ENCODE assay signal across 9 mouse cellular contexts in the genomic region with DNA sequence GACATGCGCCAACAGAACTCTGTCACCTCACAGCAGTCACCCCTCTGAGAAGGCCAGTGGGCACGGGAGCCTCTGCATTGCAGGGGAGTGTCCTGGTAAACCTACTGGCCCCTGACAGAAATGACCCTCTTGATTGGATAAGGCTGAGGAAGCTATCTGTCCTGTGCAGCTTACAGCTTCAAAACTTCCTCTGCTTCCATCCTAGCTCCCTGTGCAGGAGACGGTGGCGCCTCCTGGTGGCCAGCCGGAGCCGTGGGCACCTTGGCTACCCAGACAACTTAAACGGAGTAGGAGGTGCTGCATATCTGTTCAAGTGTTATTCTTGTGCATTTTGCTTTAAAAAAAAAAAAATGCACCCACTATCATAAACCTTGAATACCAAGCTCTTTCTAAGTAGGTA. TPM values are rescaled to one million over a fixed set of nuclear protein-coding genes. Genes with fewer than 3 reads are reported as not detected.
A peak's percentile ranks its signal among the peaks of the same experiment; 100 is the strongest.
DNase-seq lines count a peak whose midpoint lies in the region; ATAC-seq and TF ChIP-seq lines count a peak whose summit lies in the region.
"Had no signal": no experiment of that assay in that cellular context is flagged by ENCODE, and none has a peak within 500 bp of the region (broad histone marks: within the 10 kb centered on the region; RNA-seq: fewer than 3 reads in every experiment).

No protein-coding gene starts in this region.

- no peak overlapping the region for H3K9ac ChIP-seq in liver, embryonic 12.5 days
- no peak overlapping the region for H3K9ac ChIP-seq in kidney, postnatal 0 days (ENCODE audit: low read depth, low read length)

- peak; percentile 86 for TF ChIP-seq CTCF in kidney, postnatal 0 days (IDR thresholded peaks at IDR 0.05; ENCODE audit: low read depth)

- H3K36me3 ChIP-seq in liver, embryonic 12.5 days, result no peaks in the 10 kb centered on the region
- H3K36me3 ChIP-seq in kidney, postnatal 0 days (ENCODE audit: insufficient read depth, low read length), result no peaks in the 10 kb centered on the region

- no peak overlapping the region for H3K4me3 ChIP-seq in liver, embryonic 12.5 days
- no peak overlapping the region for H3K4me3 ChIP-seq in kidney, postnatal 0 days (replicated peaks; ENCODE audit: low read depth, low read length)

- no peak for ATAC-seq in liver, embryonic 12.5 days
- peak; percentile 76; the same call in 1 of the 2 replicates for ATAC-seq in kidney, postnatal 0 days (replicated peaks; ENCODE audit: low FRiP score, low read depth)
- no peak for ATAC-seq in erythroblast, adult 5-6 weeks (replicated peaks; ENCODE audit: low FRiP score, poor library complexity, severe bottlenecking)

- H3K4me2 ChIP-seq in liver, embryonic 12.5 days, result no peak overlapping the region
- no peak overlapping the region for H3K4me2 ChIP-seq in kidney, postnatal 0 days (ENCODE audit: low read length)

- 19% methylated on average over 7 of the region's 7 CpGs for WGBS in liver, embryonic 12.5 days (ENCODE audit: insufficient replicate concordance)
- WGBS in kidney, postnatal 0 days, result 16% methylated on average over 7 of the region's 7 CpGs

- no peaks in the 10 kb centered on the region for H3K4me1 ChIP-seq in liver, embryonic 12.5 days
- no peaks in the 10 kb centered on the region for H3K4me1 ChIP-seq in kidney, postnatal 0 days (replicated peaks; ENCODE audit: insufficient read depth, low read length)

- no peaks in the 10 kb centered on the region for H3K9me3 ChIP-seq in liver, embryonic 12.5 days (replicated peaks)
- no peaks in the 10 kb centered on the region for H3K9me3 ChIP-seq in kidney, postnatal 0 days (replicated peaks; ENCODE audit: low read length)

- peak; percentile 59 for DNase-seq in liver
- peak; percentile 8 for DNase-seq in adrenal gland, adult 8-10 months
- DNase-seq in forelimb bud, embryonic 11.5 days (ENCODE audit: low read depth, low spot score), result peak; percentile 34
- peak; percentile 76 for DNase-seq in kidney, postnatal 0 days (ENCODE audit: low spot score)
- DNase-seq in lung, adult 18-20 months, result peak; percentile 34 to 46
- DNase-seq in right cerebral cortex, postnatal 10 days (ENCODE audit: low spot score in 2 of 2), result peak; percentile 41 to 74

- H3K27me3 ChIP-seq in liver, embryonic 12.5 days (replicated peaks), result no peaks in the 10 kb centered on the region
- no peaks in the 10 kb centered on the region for H3K27me3 ChIP-seq in kidney, postnatal 0 days (ENCODE audit: insufficient read depth, low read length)

- H3K27ac ChIP-seq in liver, embryonic 12.5 days, result no peak overlapping the region
- H3K27ac ChIP-seq in kidney, postnatal 0 days, result no peak overlapping the region

RNA-seq across cellular contexts. Expression of a gene that starts 33.5 kb away (rescaled TPM):
- 0.05 and 0.06 TPM in 2 replicates for polyA plus RNA-seq in liver, embryonic 12.5 days (2016; fragmentation: Nextera tagmentation; extraction: Ambion mirVana)
- total RNA-seq in adrenal gland, adult 8-10 months (2022), result not detected
- polyA plus RNA-seq in kidney, postnatal 0 days (2015; fragmentation: Nextera tagmentation; extraction: Ambion mirVana), result 0.04 and 0.05 TPM in 2 replicates
- total RNA-seq in erythroblast, adult 5-6 weeks (2015; ENCODE audit: low replicate concordance), result not detected in 2 replicates
- total RNA-seq in erythroblast, adult 5-6 weeks (2017; ENCODE audit: low replicate concordance), result not detected in 2 replicates
- polyA plus RNA-seq: gonadal fat pad, adult 2 months had no signal

RNA-seq across cellular contexts. Expression of a gene that starts 40.5 kb away (rescaled TPM):
- polyA plus RNA-seq in liver, embryonic 12.5 days (2016; fragmentation: Nextera tagmentation; extraction: Ambion mirVana), result not detected in 2 replicates
- not detected for total RNA-seq in adrenal gland, adult 8-10 months (2022)
- polyA plus RNA-seq in kidney, postnatal 0 days (2015; fragmentation: Nextera tagmentation; extraction: Ambion mirVana), result 0.04 and 0.05 TPM in 2 replicates
- total RNA-seq in erythroblast, adult 5-6 weeks (2015; ENCODE audit: low replicate concordance), result not detected in 2 replicates
- total RNA-seq in erythroblast, adult 5-6 weeks (2017; ENCODE audit: low replicate concordance), result not detected in 2 replicates
- polyA plus RNA-seq: gonadal fat pad, adult 2 months had no signal

Comparison
In these comparisons a context has a peak if more than half of its experiments do, and no peak if none do; other contexts are left out.
1. DNase-seq: peak in every context shown above with its lines; median percentile 76 in kidney, postnatal 0 days; 59 in liver; 58 in right cerebral cortex, postnatal 10 days; 40 in lung, adult 18-20 months; 34 in forelimb bud, embryonic 11.5 days; 8 in adrenal gland, adult 8-10 months.